Mouse (Mus musculus) ES-Bruce4 (cell line): ENCODE data around the gene Rpap1.

ENCODE experiments used
- CTCF ChIP-seq: IDR thresholded peaks from one replicate; pipeline ENCODE4 v1.8.1; 2011; ENCODE audit warnings: low read depth, low read length
- POLR2A ChIP-seq: IDR thresholded peaks from one replicate; pipeline ENCODE4 v1.8.1; 2011; ENCODE audit warnings: low read length; ENCODE audit not compliant: insufficient read depth

GRCm38 (mm10) chr2:119799961-119800550, 12.7 kb upstream of the Rpap1 start:
- no peak for TF ChIP-seq CTCF
- TF ChIP-seq POLR2A, result no peak
